Mouse (Mus musculus) right cerebral cortex, adult 2 months (tissue): ENCODE measurements around the gene Cyp4f13.

Experiments used
- DNase-seq, 2 experiments: peaks; one replicate each; pipeline ENCODE4 v3.0.0; 2021 to 2022; ENCODE audit warnings: low spot score in 2 of 2

Cyp4f13 gene

GRCm38 (mm10) chr17:32905239-32905638 lies 42.0 kb downstream of the Cyp4f13 start:
- DNase-seq = peak in 1 of 2 experiments; percentile 16

GRCm38 (mm10) chr17:32904414-32904813 lies 42.8 kb downstream of the Cyp4f13 start:
- no peak for DNase-seq

DNA sequence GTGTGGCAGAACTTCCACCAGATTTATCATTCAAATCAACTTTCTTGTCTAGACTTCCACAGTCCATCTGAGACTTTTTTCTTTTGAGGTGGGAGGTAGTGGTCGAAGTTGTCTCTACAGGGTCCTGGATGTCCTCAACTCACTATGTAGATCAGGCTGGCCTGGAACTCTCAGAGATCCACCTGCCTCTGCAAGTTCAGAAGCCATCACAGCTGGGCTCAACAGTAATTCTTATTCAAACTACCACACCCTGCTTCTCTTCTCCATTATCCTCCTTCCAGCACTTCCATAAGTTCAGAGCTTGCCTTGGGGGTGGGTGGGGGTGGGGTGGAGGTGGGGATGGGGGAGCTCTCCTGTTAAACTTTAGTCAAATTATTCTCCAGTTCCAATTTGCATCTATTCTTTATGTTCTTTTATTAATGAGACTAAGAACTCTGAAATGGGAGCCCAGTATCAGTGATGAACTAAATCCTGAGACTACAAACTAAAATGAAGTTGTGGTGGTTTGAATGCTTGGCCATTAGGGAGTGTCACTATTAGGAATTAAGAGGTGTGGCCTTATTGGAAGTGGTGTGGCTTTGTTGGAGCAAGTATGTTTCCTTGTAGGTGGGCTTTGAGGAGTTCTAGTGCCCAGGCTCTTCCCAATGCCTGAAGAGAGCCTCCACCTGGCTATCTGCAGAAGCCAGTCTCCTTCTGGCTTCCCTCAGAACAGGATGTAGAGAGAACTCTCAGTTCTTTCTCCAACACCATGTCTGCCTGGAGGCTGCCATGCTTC lies 45.3 kb downstream of the Cyp4f13 start:
- DNase-seq = no peak

- no peak for DNase-seq
Observed at GRCm38 (mm10) chr17:32895421-32895820, 51.8 kb downstream of the Cyp4f13 start.

DNA sequence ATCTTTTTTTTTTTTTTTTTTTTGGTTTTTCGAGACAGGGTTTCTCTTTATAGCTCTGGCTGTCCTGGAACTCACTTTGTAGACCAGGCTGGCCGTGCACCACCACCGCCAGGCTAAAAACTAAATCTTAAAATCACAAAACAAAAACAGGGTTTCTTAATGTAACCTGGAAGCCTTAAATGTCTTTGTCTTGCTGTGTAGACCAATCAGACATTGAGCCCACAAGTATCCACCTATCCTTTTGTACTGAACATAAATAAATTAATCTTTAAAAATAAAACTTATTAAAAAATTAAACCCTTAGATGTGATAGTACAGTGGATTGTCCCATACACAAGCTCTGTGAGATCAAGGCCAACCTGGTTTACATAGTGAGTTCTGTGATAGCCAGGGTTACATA lies 53.3 kb downstream of the Cyp4f13 start:
- DNase-seq = no peak

DNA sequence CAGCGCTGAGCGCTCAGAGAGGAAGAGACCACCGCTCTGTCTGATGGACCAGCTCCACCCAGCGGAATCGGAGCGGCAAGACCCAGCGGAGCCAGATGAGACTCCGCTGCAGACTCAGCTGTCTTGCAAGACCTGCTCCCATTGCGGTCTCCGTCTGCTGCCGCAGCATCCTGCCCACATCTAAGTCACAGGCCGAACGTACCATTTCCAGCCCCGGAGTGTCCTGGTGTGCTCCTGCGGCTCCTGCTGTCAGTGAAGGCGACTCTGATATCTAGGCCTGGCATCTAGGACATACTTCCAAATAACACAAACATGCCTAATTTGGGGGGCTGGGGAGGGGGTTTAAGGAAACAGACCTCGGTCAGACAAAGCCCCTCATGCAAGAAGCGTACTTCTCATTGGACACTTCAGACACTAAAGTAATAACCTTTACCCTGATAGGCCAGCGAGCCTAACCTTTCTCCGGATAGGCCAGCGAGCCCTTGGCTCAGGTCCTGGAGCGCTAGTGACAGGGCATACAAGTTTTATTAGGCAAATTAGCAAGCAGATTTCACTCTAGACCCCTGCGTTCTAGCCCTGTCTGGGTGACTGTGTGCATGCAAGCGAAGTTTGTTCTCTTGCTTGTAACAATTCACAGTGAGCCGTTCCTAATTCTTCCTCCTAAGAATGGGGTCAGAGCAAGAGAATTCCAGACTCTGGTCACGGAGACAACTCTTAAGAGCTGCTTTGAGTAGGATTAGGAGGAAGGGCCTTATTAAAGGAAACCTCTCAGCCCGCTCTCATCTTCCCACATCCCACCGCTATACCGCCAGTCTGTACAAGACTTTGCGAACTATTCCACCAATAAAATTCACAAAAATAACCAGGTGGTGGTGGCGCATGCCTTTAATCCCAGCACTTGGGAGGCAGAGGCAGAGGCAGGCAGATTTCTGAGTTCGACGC lies 55.7 kb downstream of the Cyp4f13 start, which contains the start of gene Zfp870:
Gene Zfp870 (minus strand): TSS at position 404 of the 942 bp plus-strand sequence.
- peak; percentile 88 to 90 for DNase-seq

DNA sequence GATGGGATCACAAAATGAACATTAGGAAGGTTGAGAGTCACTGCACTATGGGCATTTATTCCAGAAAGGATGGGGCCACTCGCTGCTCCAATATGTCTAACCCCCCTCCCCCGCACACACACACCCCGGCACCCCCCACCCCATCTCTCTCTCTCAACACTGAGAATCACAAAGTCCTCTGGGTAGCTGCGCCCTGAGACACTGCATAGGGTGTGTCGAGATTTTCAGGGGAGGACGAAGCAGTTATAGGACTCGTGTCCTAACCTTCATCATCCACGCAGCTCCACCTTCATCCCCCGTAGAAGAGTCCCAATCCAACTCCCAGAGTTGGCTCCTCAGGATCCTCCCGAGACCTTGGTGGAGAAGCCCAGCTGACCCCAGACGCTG lies 56.4 kb downstream of the Cyp4f13 start:
- no peak for DNase-seq

- no peak for DNase-seq
Observed at GRCm38 (mm10) chr17:32889611-32890010, 57.6 kb downstream of the Cyp4f13 start.

GRCm38 (mm10) chr17:32880320-32881218 lies 66.6 kb downstream of the Cyp4f13 start:
- no peak for DNase-seq

DNA sequence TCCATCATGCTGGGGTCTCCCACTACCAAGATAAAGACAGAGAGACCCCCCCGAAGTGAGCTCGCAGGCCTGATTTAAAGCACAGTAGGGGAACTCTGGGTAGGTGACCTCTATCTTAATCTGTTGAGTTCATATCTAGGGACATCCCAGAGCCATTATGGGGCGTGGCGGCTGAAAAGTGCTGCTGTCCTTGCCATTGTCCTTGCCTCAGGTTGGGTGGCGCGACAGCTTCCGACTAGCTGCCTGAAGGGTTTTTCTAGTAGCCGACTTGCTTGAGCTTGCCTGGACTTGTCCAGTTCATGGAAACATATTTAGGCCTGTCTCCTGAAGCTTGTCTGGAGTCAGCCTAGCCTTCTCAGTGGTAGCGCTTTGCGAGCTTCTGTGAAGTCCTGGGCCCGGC lies 68.4 kb downstream of the Cyp4f13 start:
- DNase-seq = no peak

- DNase-seq = no peak
Observed at GRCm38 (mm10) chr17:32877471-32878171, 69.6 kb downstream of the Cyp4f13 start.
